Mouse (Mus musculus) lung, embryonic 16.5 days (tissue): Measurements from ENCODE around the gene Plcl1. TPM values are rescaled to one million over a fixed set of nuclear protein-coding genes. Genes with fewer than 3 reads are reported as not detected.

Experiments used
- ATAC-seq: fragments of 200-750 bp; cut with Nextera tagmentation; 2 replicates; pipeline ENCODE4 v1.8.0; 2017; ENCODE audit warnings: low read depth, mild to moderate bottlenecking, moderate library complexity
- H3K27ac ChIP-seq: fragments of 300-500 bp; sonication (generic); 2 replicates; pipeline ENCODE4 v1.5.1; 2014; ENCODE audit warnings: mild to moderate bottlenecking, control low read depth, low read length
- H3K27me3 ChIP-seq: fragments of 300-500 bp; sonication (generic); 2 replicates; pipeline ENCODE4 v1.6.1; 2014; ENCODE audit warnings: low read depth, low read length, mixed read lengths; ENCODE audit not compliant: control insufficient read depth, insufficient read depth
- H3K36me3 ChIP-seq: fragments of 300-500 bp; sonication (generic); 2 replicates; pipeline ENCODE4 v1.6.1; 2014; ENCODE audit warnings: low read length; ENCODE audit not compliant: control insufficient read depth, insufficient read depth
- H3K4me1 ChIP-seq: fragments of 300-500 bp; sonication (generic); replicated peaks from 2 replicates; pipeline ENCODE4 v1.6.1; 2014; ENCODE audit warnings: low read length, mixed read lengths; ENCODE audit not compliant: control insufficient read depth, insufficient read depth
- H3K4me2 ChIP-seq: fragments of 300-500 bp; sonication (generic); 2 replicates; pipeline ENCODE4 v1.6.1; 2014; ENCODE audit warnings: low read depth, low read length, control low read depth
- H3K4me3 ChIP-seq: fragments of 300-500 bp; sonication (generic); 2 replicates; pipeline ENCODE4 v1.5.1; 2014; ENCODE audit warnings: mild to moderate bottlenecking, low read length, control low read depth
- H3K9ac ChIP-seq: fragments of 300-500 bp; sonication (generic); 2 replicates; pipeline ENCODE4 v1.6.1; 2014; ENCODE audit warnings: low read length, control low read depth
- H3K9me3 ChIP-seq: fragments of 300-500 bp; sonication (generic); 2 replicates; pipeline ENCODE4 v1.6.1; 2016; ENCODE audit warnings: low read length; ENCODE audit not compliant: control insufficient read depth
- WGBS: fragments of 180-500 bp; shearing (Covaris S2); extraction: QIAGEN DNeasy Blood & Tissue Kit; methylation state at CpG from one replicate; pipeline ENCODE4 v1.1.7; 2014; 5-methylcytosine and 5-hydroxymethylcytosine counted together
- polyA plus RNA-seq: library from polyadenylated mRNA; unstranded; fragments of >200 nt; fragmentation: Nextera tagmentation; extraction: Ambion mirVana; gene quantifications from 2 replicates; pipeline ENCODE4 v1.2.1, GENCODE M21; 2015

Plcl1 gene
- polyA plus RNA-seq, 1 experiment from 2014 or later = 2.0 TPM

DNA sequence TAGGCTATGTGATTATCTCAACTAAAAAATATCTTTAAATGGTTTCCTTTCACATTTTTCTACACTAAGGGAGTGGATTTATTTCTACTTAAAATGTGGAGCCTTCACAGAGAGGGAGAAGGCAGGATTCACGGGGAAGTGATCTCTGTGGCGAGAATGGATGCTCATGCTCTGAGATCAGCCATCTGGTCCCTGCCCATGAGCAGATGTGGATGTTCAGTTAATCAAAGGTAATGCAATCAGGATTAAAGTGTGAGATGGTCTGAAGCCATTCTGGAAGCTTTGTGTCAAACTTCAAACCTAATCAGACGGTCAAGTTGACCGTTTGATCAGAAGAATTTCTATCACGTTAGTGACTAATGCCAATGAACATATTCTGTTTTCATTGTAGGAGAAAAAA lies 280.5 kb downstream of the Plcl1 start:
- H3K4me1 ChIP-seq = no peaks in the 10 kb centered on the region
- WGBS = 78% methylated on average over 5 of the region's 5 CpGs
- no peaks in the 10 kb centered on the region for H3K36me3 ChIP-seq
- no peak overlapping the region for H3K27ac ChIP-seq
- no peaks in the 10 kb centered on the region for H3K27me3 ChIP-seq
- no peak overlapping the region for H3K9ac ChIP-seq
- ATAC-seq = no peak
- H3K4me3 ChIP-seq = no peak overlapping the region
- no peak overlapping the region for H3K4me2 ChIP-seq
- H3K9me3 ChIP-seq = no peaks in the 10 kb centered on the region

DNA sequence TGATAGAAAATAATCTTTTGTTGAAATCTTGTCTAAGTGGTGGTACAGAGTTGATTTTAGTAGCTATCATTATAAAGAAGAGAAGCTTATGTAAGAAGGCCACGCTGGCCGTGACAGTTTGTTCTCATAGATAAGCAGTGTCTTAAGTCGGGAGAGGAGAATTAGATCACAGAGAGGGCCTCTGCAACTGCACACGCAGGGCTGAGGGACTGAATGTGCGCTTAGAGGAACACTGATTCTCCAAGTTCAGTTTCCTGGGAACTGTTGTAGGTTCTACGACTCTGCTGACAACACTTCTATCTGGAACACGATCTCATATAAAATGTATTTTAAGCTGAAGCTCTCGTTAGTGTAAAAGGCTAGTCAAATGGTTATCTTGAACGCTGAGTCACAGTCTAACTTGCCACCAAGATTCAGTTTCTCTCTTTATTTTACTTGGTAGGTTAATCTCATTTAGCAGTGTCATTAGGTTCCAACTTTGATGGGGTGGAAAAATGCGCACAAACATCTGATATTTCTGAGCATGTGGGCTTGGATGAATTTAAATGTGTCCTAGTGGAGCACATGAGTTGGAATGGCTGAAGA lies 288.0 kb downstream of the Plcl1 start:
- WGBS = 67% methylated on average over 10 of the region's 10 CpGs
- no peak overlapping the region for H3K27ac ChIP-seq
- H3K9me3 ChIP-seq = no peaks in the 10 kb centered on the region
- H3K4me3 ChIP-seq = no peak overlapping the region
- H3K4me1 ChIP-seq = no peaks in the 10 kb centered on the region
- H3K36me3 ChIP-seq = no peaks in the 10 kb centered on the region
- no peak overlapping the region for H3K4me2 ChIP-seq
- H3K27me3 ChIP-seq = no peaks in the 10 kb centered on the region
- no peak overlapping the region for H3K9ac ChIP-seq
- no peak for ATAC-seq

DNA sequence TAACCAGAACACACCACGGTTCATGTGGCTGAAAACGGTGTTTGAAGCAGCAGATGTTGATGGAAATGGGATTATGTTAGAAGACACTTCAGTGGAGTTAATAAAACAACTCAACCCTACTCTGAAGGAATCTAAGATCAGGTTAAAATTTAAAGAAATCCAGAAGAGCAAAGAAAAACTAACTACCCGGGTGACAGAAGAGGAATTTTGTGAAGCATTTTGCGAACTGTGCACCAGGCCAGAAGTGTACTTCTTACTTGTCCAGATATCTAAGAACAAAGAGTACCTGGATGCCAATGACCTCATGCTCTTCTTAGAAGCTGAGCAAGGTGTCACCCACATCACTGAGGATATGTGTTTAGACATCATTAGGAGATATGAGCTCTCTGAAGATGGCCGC lies 290.5 kb downstream of the Plcl1 start:
- 83% methylated on average over 5 of the region's 5 CpGs for WGBS
- H3K27ac ChIP-seq = no peak overlapping the region

DNA sequence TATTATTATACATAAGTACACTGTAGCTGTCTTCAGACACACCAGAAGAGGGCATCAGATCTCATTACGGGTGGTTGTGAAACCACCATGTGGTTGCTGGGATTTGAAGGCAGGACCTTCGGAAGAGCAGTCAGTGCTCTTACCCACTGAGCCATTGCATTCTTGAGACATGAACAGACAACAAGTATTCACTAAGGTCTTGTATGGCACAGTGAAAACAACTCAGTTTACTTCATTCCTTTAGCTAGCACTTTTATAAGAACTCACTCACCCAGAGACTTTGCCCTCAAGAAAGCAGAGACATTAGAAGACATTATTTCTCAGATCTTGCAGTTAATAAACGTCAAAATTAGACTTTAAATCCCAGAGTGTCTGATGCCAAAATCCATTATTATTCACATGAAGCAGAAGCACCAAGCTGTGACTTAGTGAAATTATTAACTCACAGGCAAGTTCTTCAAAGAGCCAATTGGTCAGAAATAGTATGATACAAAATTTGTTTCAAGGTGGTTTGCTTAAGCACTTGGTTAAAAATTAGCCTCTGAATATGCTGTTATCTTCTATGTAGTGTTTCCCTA lies 293.8 kb downstream of the Plcl1 start:
- 89% methylated on average over 3 of the region's 3 CpGs for WGBS
- no peak for ATAC-seq
- Histone ChIP-seq H3K4me1 (no peaks in the 10 kb centered on the region), H3K9ac (no peak overlapping the region), H3K27ac (no peak overlapping the region), H3K9me3 (no peaks in the 10 kb centered on the region), H3K27me3 (no peaks in the 10 kb centered on the region), H3K36me3 (no peaks in the 10 kb centered on the region), H3K4me2 (no peak overlapping the region), H3K4me3 (no peak overlapping the region)

More for the DNA sequence above, 290.5 kb downstream of the Plcl1 start:
- H3K4me2 ChIP-seq = no peak overlapping the region
- H3K36me3 ChIP-seq = no peaks in the 10 kb centered on the region
- H3K9ac ChIP-seq = no peak overlapping the region
- ATAC-seq = no peak
- H3K9me3 ChIP-seq = no peaks in the 10 kb centered on the region
- H3K4me3 ChIP-seq = no peak overlapping the region
- no peaks in the 10 kb centered on the region for H3K27me3 ChIP-seq
- no peaks in the 10 kb centered on the region for H3K4me1 ChIP-seq

DNA sequence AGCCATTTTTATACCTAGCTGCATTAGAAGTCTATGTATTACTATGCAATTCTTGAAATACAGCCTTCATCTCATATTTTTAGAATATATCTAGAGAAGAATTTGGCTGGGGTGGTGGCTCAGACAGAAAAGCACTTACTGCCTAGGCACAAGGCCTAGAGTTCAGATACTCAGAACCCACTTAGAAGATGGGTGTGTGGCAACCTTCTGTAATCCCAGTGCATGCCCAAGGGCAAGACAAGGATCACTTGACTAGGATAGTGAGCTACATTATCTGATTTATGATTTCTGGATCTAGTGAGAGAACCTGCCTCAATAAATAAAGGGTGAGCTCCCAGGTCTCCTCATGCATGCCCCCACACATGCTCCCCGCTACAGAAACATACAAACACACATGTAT lies 294.3 kb downstream of the Plcl1 start:
- Histone ChIP-seq H3K9me3 (no peaks in the 10 kb centered on the region), H3K4me1 (no peaks in the 10 kb centered on the region), H3K27ac (no peak overlapping the region), H3K36me3 (no peaks in the 10 kb centered on the region), H3K4me2 (no peak overlapping the region), H3K27me3 (no peaks in the 10 kb centered on the region), H3K9ac (no peak overlapping the region), H3K4me3 (no peak overlapping the region)
- 97% methylated on average over 1 of the region's 1 CpGs for WGBS
- no peak for ATAC-seq

DNA sequence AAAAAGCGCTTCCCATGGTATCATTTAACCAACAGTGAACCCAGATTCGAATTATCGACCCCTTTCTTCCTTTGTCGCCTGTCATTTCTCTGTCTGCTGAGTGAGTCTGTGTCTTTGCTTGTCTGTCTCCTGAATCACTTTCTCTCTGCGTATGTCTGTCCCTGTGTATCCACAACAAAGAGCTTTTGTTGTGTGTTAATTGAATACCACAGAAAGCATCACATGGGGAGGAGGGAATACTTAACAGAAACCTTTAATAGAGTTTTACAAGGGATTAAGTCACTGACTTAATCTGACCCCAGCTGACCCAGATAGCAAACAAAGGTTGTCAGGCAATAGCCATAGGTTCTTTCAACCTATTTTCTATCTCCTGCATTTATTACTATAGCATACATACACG lies 295.0 kb downstream of the Plcl1 start:
- no peak overlapping the region for H3K4me3 ChIP-seq
- no peak overlapping the region for H3K9ac ChIP-seq
- no peaks in the 10 kb centered on the region for H3K27me3 ChIP-seq
- H3K9me3 ChIP-seq = no peaks in the 10 kb centered on the region
- WGBS = 80% methylated on average over 6 of the region's 6 CpGs
- no peak overlapping the region for H3K27ac ChIP-seq
- no peak overlapping the region for H3K4me2 ChIP-seq
- H3K36me3 ChIP-seq = no peaks in the 10 kb centered on the region
- H3K4me1 ChIP-seq = no peaks in the 10 kb centered on the region
- no peak for ATAC-seq

DNA sequence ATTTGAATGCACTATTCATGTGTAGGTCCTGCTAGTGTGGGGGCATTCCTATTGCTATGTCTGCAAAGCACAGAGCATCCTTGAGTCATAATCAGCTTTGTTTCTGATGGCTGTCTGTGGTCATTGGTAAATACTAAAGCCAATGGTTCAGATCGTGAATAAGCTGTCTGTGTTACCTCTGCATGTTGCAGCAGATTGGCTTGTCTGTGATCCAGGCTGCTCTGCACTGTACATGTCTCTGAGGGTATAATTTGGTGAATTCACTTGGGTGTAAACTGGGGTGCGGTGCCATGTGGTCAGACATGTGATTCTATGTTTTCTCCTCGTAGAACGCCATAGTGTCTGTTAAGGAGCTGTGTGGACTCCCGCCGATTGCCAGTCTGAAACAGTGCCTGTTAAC lies 295.9 kb downstream of the Plcl1 start:
- H3K9me3 ChIP-seq = no peaks in the 10 kb centered on the region
- no peak overlapping the region for H3K4me3 ChIP-seq
- no peak overlapping the region for H3K4me2 ChIP-seq
- no peaks in the 10 kb centered on the region for H3K4me1 ChIP-seq
- no peaks in the 10 kb centered on the region for H3K27me3 ChIP-seq
- no peaks in the 10 kb centered on the region for H3K36me3 ChIP-seq
- WGBS = 86% methylated on average over 6 of the region's 6 CpGs
- no peak overlapping the region for H3K9ac ChIP-seq
- ATAC-seq = no peak
- H3K27ac ChIP-seq = no peak overlapping the region

DNA sequence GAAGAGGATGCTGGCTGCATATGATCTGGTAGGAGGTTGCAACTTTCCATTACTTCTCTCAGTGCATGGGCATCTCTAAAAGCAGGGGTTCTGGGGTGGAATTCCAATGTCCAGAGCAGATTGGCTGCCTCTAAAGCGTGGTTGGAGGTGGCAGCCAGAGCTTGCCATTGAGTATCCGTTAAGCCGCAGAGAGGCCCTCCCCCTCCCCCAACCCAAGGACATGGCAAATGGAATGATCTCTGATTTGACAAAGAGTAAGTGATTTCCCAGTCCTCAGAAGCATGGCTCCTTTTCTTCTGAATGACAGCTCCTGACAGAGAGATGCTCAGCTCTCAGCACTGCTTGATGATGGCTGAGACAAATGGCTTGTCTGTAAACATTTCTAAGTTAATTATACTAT lies 296.4 kb downstream of the Plcl1 start:
- H3K36me3 ChIP-seq = no peaks in the 10 kb centered on the region
- H3K4me2 ChIP-seq = no peak overlapping the region
- H3K9me3 ChIP-seq = no peaks in the 10 kb centered on the region
- H3K4me3 ChIP-seq = no peak overlapping the region
- no peak overlapping the region for H3K27ac ChIP-seq
- H3K9ac ChIP-seq = no peak overlapping the region
- WGBS = 64% methylated on average over 3 of the region's 3 CpGs
- H3K4me1 ChIP-seq = no peaks in the 10 kb centered on the region
- no peaks in the 10 kb centered on the region for H3K27me3 ChIP-seq
- no peak for ATAC-seq

DNA sequence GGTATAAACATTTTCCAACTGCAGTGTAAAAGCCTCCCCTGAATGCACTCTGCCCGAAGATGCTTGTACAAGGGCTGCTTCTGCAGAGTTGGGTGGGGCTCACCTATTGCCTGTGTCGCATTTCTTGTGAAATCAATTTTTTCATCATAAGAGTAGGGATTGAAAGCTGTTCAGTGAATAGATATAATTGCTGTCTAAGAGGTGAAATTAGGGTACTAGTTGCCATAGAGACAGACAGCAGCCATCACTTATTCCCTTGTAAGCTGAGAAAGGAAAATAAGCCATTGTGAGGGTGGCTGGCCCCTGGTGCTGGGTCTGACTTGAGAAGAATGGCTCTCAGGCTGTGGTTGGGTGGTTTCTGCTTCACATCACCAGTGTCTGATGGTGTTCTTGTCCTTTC lies 299.0 kb downstream of the Plcl1 start:
- no peaks in the 10 kb centered on the region for H3K27me3 ChIP-seq
- no peak overlapping the region for H3K4me3 ChIP-seq
- H3K4me2 ChIP-seq = no peak overlapping the region
- no peak overlapping the region for H3K27ac ChIP-seq
- 52% methylated on average over 2 of the region's 2 CpGs for WGBS
- H3K36me3 ChIP-seq = no peaks in the 10 kb centered on the region
- ATAC-seq = no peak
- H3K9me3 ChIP-seq = no peaks in the 10 kb centered on the region
- no peaks in the 10 kb centered on the region for H3K4me1 ChIP-seq
- H3K9ac ChIP-seq = no peak overlapping the region

DNA sequence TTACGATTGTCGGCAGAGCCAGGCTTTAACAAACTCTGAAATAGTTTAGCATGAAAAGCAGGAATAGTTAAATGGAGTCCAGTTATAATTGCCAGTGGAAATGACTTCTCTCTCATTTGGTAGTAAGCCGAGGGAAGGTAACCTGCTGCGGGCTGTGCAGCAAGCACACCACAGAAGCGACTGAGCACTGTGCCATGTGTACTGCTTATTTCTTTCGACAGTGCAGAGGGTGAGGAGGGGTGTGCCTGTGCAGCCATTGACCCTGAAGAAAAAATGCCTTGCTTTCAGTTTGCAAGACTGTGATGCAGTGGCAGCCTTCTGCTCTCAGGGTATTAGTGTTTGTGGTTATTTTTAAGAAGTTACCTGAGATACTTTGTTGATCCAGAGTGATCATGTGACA lies 299.5 kb downstream of the Plcl1 start:
- no peaks in the 10 kb centered on the region for H3K4me1 ChIP-seq
- no peak overlapping the region for H3K4me3 ChIP-seq
- H3K36me3 ChIP-seq = no peaks in the 10 kb centered on the region
- WGBS = 79% methylated on average over 6 of the region's 6 CpGs
- no peaks in the 10 kb centered on the region for H3K9me3 ChIP-seq
- ATAC-seq = no peak
- H3K27ac ChIP-seq = no peak overlapping the region
- no peak overlapping the region for H3K9ac ChIP-seq
- H3K4me2 ChIP-seq = no peak overlapping the region
- H3K27me3 ChIP-seq = no peaks in the 10 kb centered on the region
